Mouse (Mus musculus) forebrain, embryonic 11.5 days (tissue): ENCODE measurements around the gene Avpi1. TPM values are rescaled to one million over a fixed set of nuclear protein-coding genes. Genes with fewer than 3 reads are reported as not detected.
A peak's percentile ranks its signal among the peaks of the same experiment; 100 is the strongest.

Experiments
- ATAC-seq: fragments of 200-750 bp; cut with Nextera tagmentation; replicated peaks from 2 replicates; pipeline ENCODE4 v1.8.0; 2017; ENCODE audit warnings: moderate TSS enrichment; ENCODE audit not compliant: low FRiP score
- DNase-seq: peaks from one replicate; pipeline ENCODE4 v3.0.0-alpha.2; 2017; ENCODE audit warnings: low spot score
- H3K27ac ChIP-seq: fragments of 300-500 bp; sonication (generic); 2 replicates; pipeline ENCODE4 v1.5.1; 2014; ENCODE audit warnings: low read depth, low read length
- H3K27me3 ChIP-seq: fragments of 300-500 bp; sonication (generic); 2 replicates; pipeline ENCODE4 v1.6.1; 2014; ENCODE audit warnings: mild to moderate bottlenecking, low read length, mixed read lengths; ENCODE audit not compliant: control insufficient read depth, insufficient read depth
- H3K36me3 ChIP-seq: fragments of 300-500 bp; sonication (generic); 2 replicates; pipeline ENCODE4 v1.6.1; 2014; ENCODE audit warnings: mild to moderate bottlenecking, low read length, moderate library complexity, mixed read lengths; ENCODE audit not compliant: control insufficient read depth, insufficient read depth
- H3K4me1 ChIP-seq: fragments of 300-500 bp; sonication (generic); replicated peaks from 2 replicates; pipeline ENCODE4 v1.6.1; 2014; ENCODE audit warnings: low read length, mixed read lengths; ENCODE audit not compliant: control insufficient read depth, insufficient read depth
- H3K4me2 ChIP-seq: fragments of 300-500 bp; sonication (generic); 2 replicates; pipeline ENCODE4 v1.6.1; 2014; ENCODE audit warnings: low read depth, mild to moderate bottlenecking, low read length, moderate library complexity, mixed read lengths; ENCODE audit not compliant: severe bottlenecking
- H3K4me3 ChIP-seq: fragments of 300-500 bp; sonication (generic); 2 replicates; pipeline ENCODE4 v1.5.1; 2014; ENCODE audit warnings: low read depth, low read length
- H3K9ac ChIP-seq: fragments of 300-500 bp; sonication (generic); 2 replicates; pipeline ENCODE4 v1.6.1; 2014; ENCODE audit warnings: low read length
- H3K9me3 ChIP-seq: fragments of 300-500 bp; sonication (generic); 2 replicates; pipeline ENCODE4 v1.6.1; 2016; ENCODE audit warnings: low read length, mixed read lengths; ENCODE audit not compliant: control insufficient read depth
- WGBS: fragments of 180-500 bp; shearing (Covaris S2); extraction: QIAGEN DNeasy Blood & Tissue Kit; methylation state at CpG from one replicate; pipeline ENCODE4 v1.1.7; 2014; 5-methylcytosine and 5-hydroxymethylcytosine counted together
- polyA plus RNA-seq: library from polyadenylated mRNA; unstranded; fragments of >200 nt; fragmentation: Nextera tagmentation; extraction: Ambion mirVana; gene quantifications from 2 replicates; pipeline ENCODE4 v1.2.1, GENCODE M21; 2014

Gene Avpi1
- 15.6 and 16.3 TPM in 2 replicates for polyA plus RNA-seq

GRCm38 (mm10) chr19:42128787-42129508 lies at the start of gene Avpi1:
Gene Avpi1 (minus strand): TSS chr19:42129059.
- Histone ChIP-seq H3K9ac (peak within 1 kb of the TSS; percentile 57), H3K4me1 (peaks cover 4% of the 10 kb centered on the region), H3K4me3 (peak within 1 kb of the TSS; percentile 57), H3K4me2 (peak within 1 kb of the TSS; percentile 87), H3K36me3 (no peaks in the 10 kb centered on the region), H3K27ac (peak within 1 kb of the TSS; percentile 14; the same call in 1 of the 2 replicates), H3K9me3 (no peaks in the 10 kb centered on the region), H3K27me3 (no peaks in the 10 kb centered on the region)
- peak; percentile 99 for DNase-seq
- peak; percentile 98 for ATAC-seq
- WGBS: under 1% methylated on average over 54 of the region's 54 CpGs

- no peaks in the 10 kb centered on the region; the same call in 1 of the 2 replicates for H3K36me3 ChIP-seq
- ATAC-seq (no peak), DNase-seq (no peak)
- no peak overlapping the region for H3K4me3 ChIP-seq
- no peaks in the 10 kb centered on the region for H3K9me3 ChIP-seq
- H3K9ac ChIP-seq: no peak overlapping the region
- WGBS: 94% methylated on average over 2 of the region's 2 CpGs
- no peak overlapping the region for H3K27ac ChIP-seq
- H3K27me3 ChIP-seq: no peaks in the 10 kb centered on the region
- no peaks in the 10 kb centered on the region for H3K4me1 ChIP-seq
- H3K4me2 ChIP-seq: no peak overlapping the region
These were observed 48.6 kb upstream of the Avpi1 start for GRCm38 (mm10) chr19:42177461-42177860.

DNA sequence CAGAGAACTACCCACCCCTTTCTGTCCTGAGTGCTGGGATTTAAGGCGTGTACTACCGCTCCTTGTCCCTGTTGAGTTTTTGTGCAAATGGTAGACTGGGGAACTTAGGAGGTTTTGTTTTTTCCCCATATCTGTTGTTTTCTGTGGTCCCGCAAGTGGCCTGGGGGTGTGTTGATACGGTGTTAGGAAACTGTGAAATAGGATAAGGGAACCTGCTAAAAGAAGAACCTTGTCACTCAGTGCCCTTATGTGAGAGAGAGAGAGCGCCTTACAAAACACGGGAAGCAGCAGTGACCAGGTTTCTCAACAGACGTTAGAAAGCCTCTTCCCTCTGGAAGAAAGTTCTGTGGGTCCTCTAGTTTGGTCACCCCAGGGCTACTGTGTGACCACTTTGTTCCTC lies 48.0 kb upstream of the Avpi1 start:
- WGBS: 78% methylated on average over 7 of the region's 7 CpGs
- H3K4me1 ChIP-seq: no peaks in the 10 kb centered on the region

DNA sequence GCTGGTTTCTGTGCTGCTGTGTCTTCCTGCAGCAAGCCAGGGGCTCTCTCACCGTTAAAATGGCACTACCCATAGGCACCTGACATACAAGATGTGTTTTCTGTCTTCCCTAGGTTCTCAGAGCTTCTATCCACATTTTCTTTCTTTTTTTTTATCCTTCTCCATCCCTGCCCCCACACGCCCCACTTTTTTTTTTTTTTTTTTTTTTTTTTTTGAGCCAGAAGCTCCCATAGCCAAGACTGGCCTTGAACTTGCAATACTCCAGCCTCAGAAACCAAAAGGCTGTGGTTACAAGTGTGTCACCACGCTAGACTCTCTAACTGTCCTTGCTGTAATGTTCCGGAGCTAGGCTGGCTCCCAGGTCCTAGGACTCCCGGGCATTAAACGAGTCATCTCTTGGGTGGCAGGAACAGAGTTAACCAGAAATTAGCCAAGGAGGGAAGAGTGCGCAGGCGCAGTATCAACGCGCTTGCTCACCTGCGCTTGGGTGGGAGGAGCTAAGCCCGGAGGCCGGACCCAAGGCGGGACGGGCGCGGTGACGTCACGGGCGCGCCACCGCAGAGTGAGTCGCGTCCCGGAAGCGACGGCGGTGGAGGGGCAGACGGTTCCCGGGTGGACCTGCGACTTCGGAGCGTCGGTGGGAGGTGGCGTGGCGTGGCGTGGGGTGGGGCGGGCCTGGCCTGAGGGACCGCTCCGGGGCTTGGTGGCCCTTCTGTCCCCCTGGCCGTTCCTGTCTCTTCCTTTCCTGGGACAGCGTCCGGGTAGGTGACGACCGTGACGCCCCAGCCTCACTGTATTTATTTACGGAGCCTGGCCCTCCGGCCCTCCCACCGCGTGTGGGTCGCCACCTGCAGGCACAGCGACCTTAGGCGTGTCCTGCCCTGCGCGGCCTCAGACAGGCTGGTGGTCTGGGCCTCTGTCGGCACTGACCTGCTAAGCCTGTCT lies 41.4 kb upstream of the Avpi1 start:
- Histone ChIP-seq H3K36me3 (no peaks in the 10 kb centered on the region), H3K9me3 (no peaks in the 10 kb centered on the region), H3K4me1 (peaks cover 5% of the 10 kb centered on the region; the same call in 1 of the 2 replicates), H3K27me3 (no peaks in the 10 kb centered on the region; the same call in 1 of the 2 replicates), H3K27ac (no peak overlapping the region), H3K4me3 (peak overlapping the region; percentile 60), H3K4me2 (peak overlapping the region; percentile 81), H3K9ac (peak overlapping the region; percentile 57)
- DNase-seq (peak; percentile 96), ATAC-seq (peak; percentile 92)
- 2% methylated on average over 52 of the region's 56 CpGs for WGBS

More for the DNA sequence above, 48.0 kb upstream of the Avpi1 start:
- no peak overlapping the region for H3K4me3 ChIP-seq
- H3K9ac ChIP-seq: no peak overlapping the region
- no peak overlapping the region for H3K4me2 ChIP-seq
- no peaks in the 10 kb centered on the region for H3K9me3 ChIP-seq
- ATAC-seq (no peak), DNase-seq (no peak)
- no peaks in the 10 kb centered on the region for H3K27me3 ChIP-seq
- H3K27ac ChIP-seq: no peak overlapping the region
- no peaks in the 10 kb centered on the region; the same call in 1 of the 2 replicates for H3K36me3 ChIP-seq

- H3K9ac ChIP-seq: no peak overlapping the region
These were observed 40.6 kb upstream of the Avpi1 start for GRCm38 (mm10) chr19:42169322-42169975.

DNA sequence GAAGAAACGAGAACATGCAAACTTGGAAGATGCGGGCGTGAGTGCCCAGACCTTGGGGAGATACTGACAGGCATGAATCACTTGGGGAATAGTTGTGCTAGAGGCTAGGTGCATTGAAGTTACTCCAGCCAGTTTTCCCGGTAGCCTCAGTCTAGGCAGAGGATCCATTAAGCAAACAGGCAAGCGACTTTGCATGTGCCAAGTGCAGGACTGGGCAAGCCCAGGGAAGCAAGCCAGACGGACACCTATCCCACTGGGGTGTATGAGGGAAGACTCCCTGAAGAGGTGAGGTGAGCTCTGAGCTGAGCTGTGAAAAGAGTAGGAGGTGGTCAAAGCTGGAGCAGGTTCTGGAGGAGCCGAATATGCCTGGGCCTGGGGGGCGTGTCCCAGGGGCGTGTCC lies 38.6 kb upstream of the Avpi1 start:
- Histone ChIP-seq H3K9ac (no peak overlapping the region), H3K4me1 (peaks cover 5% of the 10 kb centered on the region; the same call in 1 of the 2 replicates), H3K27ac (no peak overlapping the region), H3K36me3 (no peaks in the 10 kb centered on the region), H3K9me3 (no peaks in the 10 kb centered on the region), H3K4me3 (no peak overlapping the region), H3K4me2 (no peak overlapping the region), H3K27me3 (peaks cover 2% of the 10 kb centered on the region; the same call in 1 of the 2 replicates)
- DNase-seq (no peak), ATAC-seq (no peak)
- WGBS: 67% methylated on average over 9 of the region's 9 CpGs

More at GRCm38 (mm10) chr19:42169322-42169975, 40.6 kb upstream of the Avpi1 start:
- H3K27me3 ChIP-seq: peaks cover 2% of the 10 kb centered on the region; the same call in 1 of the 2 replicates
- no peaks in the 10 kb centered on the region for H3K9me3 ChIP-seq
- H3K4me3 ChIP-seq: no peak overlapping the region
- H3K4me1 ChIP-seq: peaks cover 5% of the 10 kb centered on the region; the same call in 1 of the 2 replicates
- 80% methylated on average over 10 of the region's 10 CpGs for WGBS
- no peak overlapping the region for H3K4me2 ChIP-seq
- no peaks in the 10 kb centered on the region for H3K36me3 ChIP-seq
- ATAC-seq (no peak), DNase-seq (no peak)
- H3K27ac ChIP-seq: no peak overlapping the region

- DNase-seq: no peak
- no peak overlapping the region for H3K4me2 ChIP-seq
- H3K9me3 ChIP-seq: no peaks in the 10 kb centered on the region
- peaks cover 5% of the 10 kb centered on the region; the same call in 1 of the 2 replicates for H3K4me1 ChIP-seq
- peaks cover 2% of the 10 kb centered on the region; the same call in 1 of the 2 replicates for H3K27me3 ChIP-seq
- H3K9ac ChIP-seq: no peak overlapping the region
- H3K27ac ChIP-seq: no peak overlapping the region
- no peak for ATAC-seq
- H3K36me3 ChIP-seq: no peaks in the 10 kb centered on the region
- 60% methylated on average over 3 of the region's 3 CpGs for WGBS
- no peak overlapping the region for H3K4me3 ChIP-seq
These were observed 37.9 kb upstream of the Avpi1 start for GRCm38 (mm10) chr19:42166766-42167165.

DNA sequence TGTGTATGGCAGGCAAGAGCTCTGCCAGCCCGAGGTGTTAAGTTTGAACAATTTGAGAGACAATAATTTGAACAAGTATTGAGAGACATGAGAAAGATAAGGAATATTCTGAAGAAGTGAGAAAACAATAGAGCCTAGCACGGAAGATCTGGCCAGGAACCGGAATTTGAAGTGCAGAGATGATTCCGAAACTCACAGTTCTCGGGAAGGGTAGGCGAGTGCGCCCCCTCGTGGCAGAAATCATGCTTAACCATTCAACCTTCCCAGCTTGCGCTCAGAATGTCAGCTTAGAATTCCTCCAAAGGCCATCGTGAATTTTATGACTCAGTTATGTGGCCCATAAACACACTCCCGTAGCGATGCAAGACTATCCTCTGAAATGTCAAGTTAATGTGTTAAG lies 37.3 kb upstream of the Avpi1 start:
- H3K27ac ChIP-seq: no peak overlapping the region
- no peak overlapping the region for H3K9ac ChIP-seq

More for the DNA sequence above, 37.3 kb upstream of the Avpi1 start:
- Histone ChIP-seq H3K4me3 (no peak overlapping the region), H3K4me2 (no peak overlapping the region), H3K9me3 (no peaks in the 10 kb centered on the region), H3K27me3 (peaks cover 2% of the 10 kb centered on the region; the same call in 1 of the 2 replicates), H3K36me3 (no peaks in the 10 kb centered on the region), H3K4me1 (no peaks in the 10 kb centered on the region)
- ATAC-seq: no peak
- DNase-seq: peak; percentile 91
- 4% methylated on average over 12 of the region's 12 CpGs for WGBS
